Mouse (Mus musculus): ENCODE results near the gene Zfyve28. TPM values are rescaled to one million over a fixed set of nuclear protein-coding genes. Genes with fewer than 3 reads are reported as not detected.

Gene Zfyve28
- total and polyA plus RNA-seq, 3 experiments: 0.12 to 0.14 TPM; not detected in 1

DNA sequence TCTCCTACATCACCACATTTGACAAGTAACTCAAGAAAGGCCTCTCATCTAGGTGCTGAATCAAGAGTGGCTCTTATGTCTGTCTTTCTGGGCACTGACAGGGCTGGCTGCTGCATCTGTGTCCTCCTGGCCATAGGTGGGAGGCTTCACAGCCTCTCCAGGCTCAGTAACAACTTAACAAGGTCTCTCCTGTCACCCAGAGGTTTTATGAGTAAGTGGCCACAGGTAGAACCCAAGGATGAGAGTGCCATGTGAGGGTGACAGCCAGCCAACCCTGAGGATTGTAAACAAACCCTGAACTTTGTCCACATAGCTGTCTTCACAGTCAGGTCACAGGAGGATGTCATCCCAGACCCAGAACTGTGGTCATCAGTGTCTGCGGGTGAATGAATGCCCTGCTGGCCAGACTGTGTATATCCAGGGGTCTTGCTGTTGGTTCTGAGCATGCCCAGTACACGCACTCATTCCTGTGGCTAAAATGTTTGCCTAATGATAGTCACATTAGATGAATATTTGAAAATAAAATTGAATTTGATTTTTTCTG is 31.3 kb upstream of the Zfyve28 start:
- no peak for TF ChIP-seq TCF12 (IDR thresholded peaks at IDR 0.05; ENCODE audit: low read depth, low read length)
- no peak for TF ChIP-seq ELF1 (IDR thresholded peaks at IDR 0.05; ENCODE audit: low read depth, low read length)
- Histone ChIP-seq H3K79me2 (ENCODE audit: control insufficient read depth, insufficient read depth, low read length, poor library complexity) (no peaks in the 10 kb centered on the region), H3K27me3 (ENCODE audit: control insufficient read depth in 1 of 2, insufficient read depth in 2 of 2, low read length in 2 of 2) (peaks cover 5 to 8% of the 10 kb centered on the region in 2 experiments; a peak in 3 of 4 replicates), H3K27ac (ENCODE audit: control insufficient read depth, low read depth, low read length) (no peak overlapping the region), H3K4me1 (ENCODE audit: control insufficient read depth in 1 of 2, insufficient read depth in 2 of 2, low read length in 2 of 2) (no peaks in the 10 kb centered on the region), H3K9me3 (replicated peaks; ENCODE audit: insufficient read depth, low read length) (no peaks in the 10 kb centered on the region), H3K36me3 (ENCODE audit: control insufficient read depth in 1 of 2, insufficient read depth in 2 of 2, low read length in 2 of 2) (no peaks in the 10 kb centered on the region), H3K4me3 (ENCODE audit: control insufficient read depth in 1 of 2, insufficient read depth in 1 of 2, low read depth in 2 of 2, low read length in 2 of 2) (no peak overlapping the region), H3K9ac (ENCODE audit: control insufficient read depth, low read depth, low read length, poor library complexity, severe bottlenecking) (no peak overlapping the region)
- no peak for DNase-seq (ENCODE audit: low read depth, low spot score)

DNA sequence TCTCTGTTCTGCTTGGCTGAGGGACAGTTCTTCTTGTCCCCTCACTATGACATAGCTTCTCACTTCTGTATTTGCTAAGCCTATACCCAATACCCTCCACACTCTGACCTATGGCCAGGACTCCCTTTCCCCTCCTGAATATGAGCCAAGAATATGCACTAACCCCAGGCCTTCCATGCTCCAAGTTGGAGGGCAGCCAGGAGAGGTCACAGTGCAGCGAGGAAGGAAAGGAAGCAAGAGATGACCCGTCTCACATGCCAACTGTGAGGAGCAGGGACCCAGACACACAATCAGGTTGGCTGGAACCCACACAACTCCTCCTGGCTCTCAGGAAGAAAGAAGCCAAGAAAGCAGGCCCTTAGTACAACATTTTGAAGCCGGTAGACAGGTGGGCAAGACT is 20.8 kb upstream of the Zfyve28 start:
- TF ChIP-seq SIN3A (IDR thresholded peaks at IDR 0.05; ENCODE audit: low read length): no peak
- TF ChIP-seq ZMIZ1 (IDR thresholded peaks at IDR 0.05; ENCODE audit: low read depth, low read length): no peak
- TF ChIP-seq ZC3H11A (IDR thresholded peaks at IDR 0.05; ENCODE audit: low read depth, low read length): no peak
- TF ChIP-seq BHLHE40 (IDR thresholded peaks at IDR 0.05; ENCODE audit: borderline replicate concordance, low read depth, low read length): no peak
- no peak for TF ChIP-seq JUND (IDR thresholded peaks at IDR 0.05; ENCODE audit: low read depth, low read length)
- no peak for TF ChIP-seq POLR2AphosphoS5 (IDR thresholded peaks at IDR 0.05; ENCODE audit: borderline replicate concordance, low read depth, low read length)
- TF ChIP-seq EP300 (IDR thresholded peaks at IDR 0.05; ENCODE audit: low read depth in 1 of 2, low read length in 2 of 2): no peak
- TF ChIP-seq GABPA (IDR thresholded peaks at IDR 0.05; ENCODE audit: low read depth, low read length): no peak
- TF ChIP-seq CHD2 (IDR thresholded peaks at IDR 0.05; ENCODE audit: low read length): no peak
- Histone ChIP-seq H3K9ac (ENCODE audit: control insufficient read depth, low read depth, low read length, poor library complexity, severe bottlenecking) (no peak overlapping the region), H3K4me1 (ENCODE audit: control insufficient read depth in 1 of 2, insufficient read depth in 2 of 2, low read length in 2 of 2) (no peaks in the 10 kb centered on the region), H3K9me3 (replicated peaks; ENCODE audit: insufficient read depth, low read length) (no peaks in the 10 kb centered on the region), H3K27ac (ENCODE audit: control insufficient read depth, low read depth, low read length) (no peak overlapping the region), H3K36me3 (ENCODE audit: control insufficient read depth in 1 of 2, insufficient read depth in 2 of 2, low read length in 2 of 2) (no peaks in the 10 kb centered on the region), H3K4me3 (ENCODE audit: control insufficient read depth in 1 of 2, insufficient read depth in 1 of 2, low read depth in 2 of 2, low read length in 2 of 2) (no peak overlapping the region), H3K27me3 (ENCODE audit: control insufficient read depth in 1 of 2, insufficient read depth in 2 of 2, low read length in 2 of 2) (peaks cover 11 to 33% of the 10 kb centered on the region in 2 experiments), H3K79me2 (ENCODE audit: control insufficient read depth, insufficient read depth, low read length, poor library complexity) (no peaks in the 10 kb centered on the region)
- no peak for DNase-seq (ENCODE audit: low read depth, low spot score)

DNA sequence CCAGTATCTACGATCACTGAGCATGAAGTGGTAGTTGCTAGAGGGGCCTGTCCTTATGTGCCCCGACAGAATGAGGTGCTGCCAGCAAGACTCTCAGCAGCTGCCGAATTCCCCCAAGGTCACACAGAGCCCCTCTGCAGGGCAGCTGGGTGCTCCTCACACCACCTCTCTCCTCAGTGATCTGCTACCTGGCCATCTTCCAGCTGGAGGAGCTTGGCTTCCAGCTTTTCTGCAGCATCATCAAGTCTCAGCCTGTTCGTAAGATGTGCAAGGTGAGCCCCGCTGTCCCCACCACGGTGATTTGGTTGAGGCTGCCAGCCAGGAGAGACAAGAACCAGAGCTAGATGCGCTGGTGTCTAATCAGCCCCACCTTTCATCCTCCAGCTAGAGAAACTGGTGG is 14.1 kb upstream of the Zfyve28 start:
- Histone ChIP-seq H3K36me3 (ENCODE audit: control insufficient read depth in 1 of 2, insufficient read depth in 2 of 2, low read length in 2 of 2) (no peaks in the 10 kb centered on the region), H3K4me1 (ENCODE audit: control insufficient read depth in 1 of 2, insufficient read depth in 2 of 2, low read length in 2 of 2) (no peaks in the 10 kb centered on the region), H3K4me3 (ENCODE audit: control insufficient read depth in 1 of 2, insufficient read depth in 1 of 2, low read depth in 2 of 2, low read length in 2 of 2) (no peak overlapping the region), H3K9ac (ENCODE audit: control insufficient read depth, low read depth, low read length, poor library complexity, severe bottlenecking) (no peak overlapping the region), H3K9me3 (replicated peaks; ENCODE audit: insufficient read depth, low read length) (no peaks in the 10 kb centered on the region), H3K27me3 (ENCODE audit: control insufficient read depth in 1 of 2, insufficient read depth in 2 of 2, low read length in 2 of 2) (peaks cover 23 to 28% of the 10 kb centered on the region in 2 experiments), H3K27ac (ENCODE audit: control insufficient read depth, low read depth, low read length) (no peak overlapping the region), H3K79me2 (ENCODE audit: control insufficient read depth, insufficient read depth, low read length, poor library complexity) (no peaks in the 10 kb centered on the region)
- TF ChIP-seq MAZ (IDR thresholded peaks at IDR 0.05; ENCODE audit: low read depth, low read length) (no peak), BHLHE40 (IDR thresholded peaks at IDR 0.05; ENCODE audit: borderline replicate concordance, low read depth, low read length) (no peak), NRF1 (IDR thresholded peaks at IDR 0.05; ENCODE audit: insufficient read depth, low read depth, low read length, poor library complexity, severe bottlenecking) (no peak), NELFE (IDR thresholded peaks at IDR 0.05; ENCODE audit: low read depth, low read length) (no peak), CTCF (IDR thresholded peaks at IDR 0.05 in 2 of 3, conservative IDR thresholded peaks at IDR 0.05 in 1 of 3; ENCODE audit: control insufficient read depth in 1 of 3, insufficient read depth in 1 of 3, low read depth in 2 of 3, low read length in 3 of 3, poor library complexity in 1 of 3, severe bottlenecking in 1 of 3) (no peak), TBP (IDR thresholded peaks at IDR 0.05; ENCODE audit: low read depth, low read length) (no peak), GABPA (IDR thresholded peaks at IDR 0.05; ENCODE audit: low read depth, low read length) (no peak), EP300 (IDR thresholded peaks at IDR 0.05; ENCODE audit: low read depth in 1 of 2, low read length in 2 of 2) (no peak), MXI1 (IDR thresholded peaks at IDR 0.05; ENCODE audit: low read depth, low read length) (no peak), HCFC1 (IDR thresholded peaks at IDR 0.05; ENCODE audit: low read depth, low read length) (no peak)
- DNase-seq (ENCODE audit: low read depth, low spot score): no peak

All from MEL (cell line).